Mouse (Mus musculus) gastrocnemius, adult 2 months (tissue): ENCODE results near the gene Arl5c. TPM values are rescaled to one million over a fixed set of nuclear protein-coding genes. Genes with fewer than 3 reads are reported as not detected.

Experiments used
- DNase-seq: peaks from one replicate; pipeline ENCODE4 v3.0.0; 2022
- H3K27ac ChIP-seq: fragments of 200-600 bp; 2 replicates; pipeline ENCODE4 v1.8.1; 2022; ENCODE audit warnings: mild to moderate bottlenecking
- H3K4me3 ChIP-seq: fragments of 200-600 bp; 2 replicates; pipeline ENCODE4 v1.8.1; 2022; ENCODE audit warnings: mild to moderate bottlenecking, moderate library complexity
- CTCF ChIP-seq: fragments of 200-600 bp; IDR thresholded peaks from 2 replicates; pipeline ENCODE4 v1.8.1; 2022; ENCODE audit warnings: antibody characterized with exemption, mild to moderate bottlenecking, moderate library complexity
- intact Hi-C: fragments of 180-260 bp; cut with DNase I; formaldehyde crosslinking; loops from one replicate; pipeline ENCODE4 v1.15.1; 2025
- long read RNA-seq, 2 experiments: library from polyadenylated mRNA; stranded (forward); transcript quantifications; one replicate each; pipeline ENCODE4 v2.0.0; 2021
- total RNA-seq, 2 experiments: library from RNA; stranded (reverse); gene quantifications; 2 replicates each; pipeline ENCODE4 v1.2.3; 2021

The Arl5c gene
- under 1 TPM; 0.31 to 0.47 TPM for total RNA-seq
- long read RNA-seq, experiment 1, result 0 reads
- long read RNA-seq, experiment 2, result 0 reads

DNA sequence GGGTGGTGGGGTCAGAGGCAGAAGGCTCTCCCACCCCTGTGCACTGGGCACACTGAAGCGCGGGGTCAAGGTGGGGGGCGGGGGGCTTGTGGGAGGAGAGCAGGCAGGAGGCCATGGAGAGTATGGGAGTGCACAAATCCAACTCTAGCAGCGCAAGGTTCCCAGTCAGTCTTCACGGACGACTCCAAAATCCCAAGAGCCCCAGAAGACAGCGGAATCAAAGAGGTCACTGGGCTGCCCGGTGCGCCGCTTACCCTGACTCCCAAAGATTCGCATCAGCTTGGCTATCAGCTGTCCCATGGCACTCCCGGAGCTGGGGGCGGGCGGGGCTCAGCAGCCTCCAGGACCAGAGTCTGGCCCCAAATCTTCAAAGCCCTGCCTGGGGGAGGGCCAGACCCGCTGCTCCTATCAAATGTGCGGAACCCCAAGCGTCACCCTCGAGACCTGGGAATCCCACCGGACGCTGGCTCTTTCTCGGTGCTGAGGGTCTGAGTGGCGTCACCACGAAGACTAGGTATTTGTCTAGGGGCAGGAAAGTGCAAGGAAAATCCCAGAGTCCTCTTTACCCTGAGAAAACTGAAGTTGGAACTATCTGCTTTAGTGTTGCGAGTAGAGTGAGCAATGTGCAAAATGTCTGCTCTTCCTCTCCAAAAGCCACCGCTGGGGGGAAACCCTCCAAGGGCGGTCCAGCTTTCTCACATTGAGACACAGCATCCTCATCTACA lies at the start of gene Arl5c:
Gene Arl5c, minus strand, starts transcription at position 618 of the 725 bp plus-strand sequence.
- peak within 1 kb of the TSS; percentile 70 for H3K4me3 ChIP-seq
- TF ChIP-seq CTCF, result peak; percentile 29; the same call in 1 of the 2 replicates
- DNase-seq, result peak; percentile 69
- peak within 1 kb of the TSS; percentile 71 for H3K27ac ChIP-seq
- intact Hi-C loops, result no loop called here

DNA sequence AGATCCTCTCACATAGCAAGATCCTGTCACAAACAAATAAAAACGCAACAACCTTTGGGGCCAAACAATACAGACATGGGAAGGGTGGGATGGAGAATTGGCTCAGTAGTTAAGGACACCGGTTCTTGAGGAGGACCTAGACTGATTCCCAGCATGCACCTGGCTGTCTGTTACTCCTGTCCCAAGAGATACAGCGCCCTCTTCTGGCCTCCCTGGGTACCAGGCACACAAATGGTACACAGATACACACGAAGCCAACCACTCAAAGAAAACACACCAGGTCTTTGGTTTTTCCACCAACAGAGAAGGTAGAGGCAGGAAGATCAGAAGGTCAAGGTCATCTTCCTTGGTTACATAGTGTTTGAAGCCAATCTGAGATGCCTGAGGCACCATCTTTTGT lies 49.6 kb upstream of the Arl5c start:
- intact Hi-C loops, result no loop called here
- peak; percentile 6; the same call in 1 of the 2 replicates for TF ChIP-seq CTCF
- no peak overlapping the region for H3K4me3 ChIP-seq
- no peak overlapping the region for H3K27ac ChIP-seq
- DNase-seq, result no peak

DNA sequence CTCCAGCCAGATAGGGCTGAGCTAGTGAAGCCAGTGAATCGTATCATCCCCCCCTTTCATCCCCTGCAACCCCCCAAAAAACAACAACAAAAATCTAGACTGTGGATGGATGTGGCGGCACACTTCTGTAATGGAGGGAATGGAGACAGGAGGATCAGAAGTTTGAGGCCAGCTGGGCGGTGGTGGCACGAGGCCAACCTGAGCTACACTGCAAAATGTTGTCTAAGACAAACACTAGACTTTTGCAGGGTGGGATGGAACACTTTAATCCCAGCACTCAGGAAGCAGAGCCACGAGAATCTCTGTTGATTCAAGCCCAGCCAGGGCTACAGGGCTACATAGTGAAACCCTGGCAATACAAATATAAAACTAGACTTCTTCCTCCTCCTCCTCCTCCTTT lies 48.1 kb upstream of the Arl5c start:
- DNase-seq, result no peak
- H3K27ac ChIP-seq, result no peak overlapping the region
- H3K4me3 ChIP-seq, result no peak overlapping the region
- intact Hi-C loops, result no loop called here
- no peak for TF ChIP-seq CTCF

DNA sequence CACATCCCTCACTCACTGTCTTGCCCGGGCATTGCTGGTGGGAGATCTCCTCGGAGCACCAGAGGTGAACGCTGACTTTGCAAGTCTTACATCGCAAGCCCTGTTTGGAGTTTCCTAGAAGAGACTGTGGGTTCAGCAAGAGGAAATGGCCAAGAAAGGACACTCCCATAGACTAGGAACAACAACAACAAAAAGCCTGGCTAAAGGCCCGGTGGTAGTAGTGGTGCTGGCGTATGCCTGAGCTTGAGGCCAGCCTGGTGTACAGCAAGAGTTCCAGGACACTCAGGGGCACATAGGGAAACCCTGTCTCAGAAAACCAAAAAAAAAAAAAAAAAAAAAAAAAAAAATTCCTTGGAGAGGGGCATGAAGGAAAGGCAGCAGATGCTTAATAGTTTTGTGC lies 46.8 kb upstream of the Arl5c start:
- H3K4me3 ChIP-seq, result no peak overlapping the region
- no peak for DNase-seq
- TF ChIP-seq CTCF, result no peak
- no peak overlapping the region for H3K27ac ChIP-seq
- intact Hi-C loops, result no loop called here

GRCm38 (mm10) chr11:98040975-98041374 lies 45.0 kb upstream of the Arl5c start:
- Histone ChIP-seq H3K27ac (no peak overlapping the region), H3K4me3 (no peak overlapping the region)
- DNase-seq, result no peak
- intact Hi-C loops, result no loop called here
- no peak for TF ChIP-seq CTCF

- intact Hi-C loops, result no loop called here
- H3K4me3 ChIP-seq, result no peak overlapping the region
- no peak for TF ChIP-seq CTCF
- H3K27ac ChIP-seq, result no peak overlapping the region
- no peak for DNase-seq
Measured at GRCm38 (mm10) chr11:98037871-98038270, 41.9 kb upstream of the Arl5c start.

- no peak for TF ChIP-seq CTCF
- Histone ChIP-seq H3K4me3 (peak overlapping the region; percentile 65), H3K27ac (peak overlapping the region; percentile 49)
- peak; percentile 78 for DNase-seq
- intact Hi-C loops, result no loop called here
Measured at GRCm38 (mm10) chr11:98035977-98036377, 40.0 kb upstream of the Arl5c start.

- intact Hi-C loops, result no loop called here
- no peak overlapping the region for H3K27ac ChIP-seq
- TF ChIP-seq CTCF, result no peak
- H3K4me3 ChIP-seq, result no peak overlapping the region
- DNase-seq, result no peak
Measured at GRCm38 (mm10) chr11:98034840-98035239, 38.9 kb upstream of the Arl5c start.

- intact Hi-C loops, result no loop called here
- Histone ChIP-seq H3K4me3 (no peak overlapping the region), H3K27ac (no peak overlapping the region)
- no peak for TF ChIP-seq CTCF
- no peak for DNase-seq
Measured at GRCm38 (mm10) chr11:98034061-98034460, 38.1 kb upstream of the Arl5c start.

DNA sequence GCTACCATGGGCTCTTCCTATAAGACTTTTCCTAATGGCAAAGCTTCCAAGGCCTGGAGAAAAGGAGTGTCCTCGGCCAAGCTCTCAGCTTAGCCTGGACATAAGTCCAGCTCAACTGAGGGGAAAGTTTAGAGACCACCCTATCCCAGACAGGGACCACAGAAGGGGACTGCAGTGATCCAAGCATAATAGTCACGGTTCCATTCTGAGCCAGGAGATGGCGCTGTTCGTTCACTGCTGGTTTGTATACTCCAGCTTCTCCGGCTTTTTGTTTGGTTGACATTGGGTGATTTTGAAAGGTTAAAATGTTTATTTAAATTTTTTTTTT lies 35.4 kb upstream of the Arl5c start:
- DNase-seq, result peak; percentile 78
- intact Hi-C loops, result loop anchor here (1.0 kb wide), 1 partner anchor 44 kb away; no protein-coding TSS in a partner anchor
- no peak overlapping the region for H3K4me3 ChIP-seq
- TF ChIP-seq CTCF, result peak; percentile 87
- no peak overlapping the region for H3K27ac ChIP-seq

DNA sequence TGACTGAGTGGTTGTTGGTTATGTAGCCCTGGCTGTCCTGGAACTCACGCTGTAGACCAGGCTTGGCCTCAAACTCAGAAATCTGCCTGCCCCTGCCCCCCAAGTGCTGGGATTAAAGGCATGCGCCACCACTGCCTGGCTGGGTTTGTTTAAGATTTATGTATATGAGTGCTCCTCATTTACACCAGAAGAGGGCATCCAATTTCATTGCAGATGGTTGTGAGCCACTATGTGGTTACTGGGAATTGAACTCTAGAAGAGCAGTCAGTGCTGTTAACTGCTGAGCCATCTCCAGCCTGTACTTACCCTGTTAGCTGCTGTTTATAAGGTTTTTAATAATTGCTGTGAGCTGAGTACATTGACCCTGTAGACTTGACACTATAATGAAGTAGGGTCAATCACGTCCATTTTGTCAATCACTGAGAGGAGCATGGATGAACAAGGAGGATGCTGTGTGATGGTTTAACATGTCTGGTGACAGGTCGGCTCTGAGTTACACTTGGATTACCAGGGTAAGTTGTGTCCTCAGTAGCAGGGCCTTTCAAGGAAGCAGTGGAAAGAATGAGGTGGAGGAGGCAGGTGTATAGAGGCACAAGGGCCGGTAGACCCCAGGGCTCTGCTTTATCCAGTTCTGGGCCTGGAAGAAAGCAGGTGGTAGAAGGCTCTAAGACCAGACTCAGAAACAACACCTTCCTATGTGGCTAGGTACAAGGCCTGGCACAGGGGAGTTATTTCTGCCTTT lies 34.9 kb upstream of the Arl5c start:
- intact Hi-C loops, result loop anchor here (1.0 kb wide), 1 partner anchor 44 kb away; no protein-coding TSS in a partner anchor
- TF ChIP-seq CTCF, result no peak
- DNase-seq, result no peak
- Histone ChIP-seq H3K27ac (no peak overlapping the region), H3K4me3 (no peak overlapping the region)

DNA sequence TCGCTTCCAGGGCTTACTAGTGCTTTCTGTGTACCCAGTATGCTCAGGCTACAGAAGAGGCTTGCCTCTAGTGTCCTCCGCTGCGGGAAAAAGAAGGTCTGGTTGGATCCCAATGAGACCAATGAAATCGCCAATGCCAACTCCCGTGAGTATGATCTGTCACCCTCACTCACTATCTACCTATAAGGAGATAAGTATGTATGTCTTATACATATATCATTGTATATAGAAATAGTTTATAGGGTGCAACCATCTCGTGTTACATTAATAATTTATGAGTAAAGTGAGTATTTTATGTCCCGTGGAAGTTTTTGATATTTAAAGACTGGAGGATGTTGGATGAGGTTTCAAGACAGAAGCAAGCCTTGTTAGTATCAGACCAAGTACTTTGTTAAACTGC lies 31.8 kb upstream of the Arl5c start:
- Histone ChIP-seq H3K4me3 (peak overlapping the region; percentile 81), H3K27ac (peak overlapping the region; percentile 97)
- no peak for DNase-seq
- intact Hi-C loops, result loop anchor here (5.0 kb wide), 2 partner anchors 120 to 175 kb away; partner anchors contain the start of gene Cdk12
- no peak for TF ChIP-seq CTCF

GRCm38 (mm10) chr11:98027297-98027688 lies 31.3 kb upstream of the Arl5c start:
- Histone ChIP-seq H3K27ac (peak overlapping the region; percentile 97), H3K4me3 (peak overlapping the region; percentile 81)
- TF ChIP-seq CTCF, result no peak
- no peak for DNase-seq
- intact Hi-C loops, result loop anchor here (5.0 kb wide), 2 partner anchors 120 to 175 kb away; partner anchors contain the start of gene Cdk12
